Mouse (Mus musculus) heart, postnatal 0 days (tissue): ENCODE measurements around the gene Mast4. TPM values are rescaled to one million over a fixed set of nuclear protein-coding genes. Genes with fewer than 3 reads are reported as not detected.
A peak's percentile ranks its signal among the peaks of the same experiment; 100 is the strongest.

Experiments
- ATAC-seq: fragments of 200-750 bp; cut with Nextera tagmentation; 2 replicates; pipeline ENCODE4 v1.8.0; 2017; ENCODE audit warnings: low read depth, moderate number of reproducible peaks, moderate library complexity; ENCODE audit not compliant: insufficient read depth
- DNase-seq: peaks from one replicate; pipeline ENCODE4 v3.0.0-alpha.2; 2016; ENCODE audit warnings: low spot score
- H3K27ac ChIP-seq: fragments of 300-500 bp; sonication (generic); 2 replicates; pipeline ENCODE4 v1.5.1; 2014; ENCODE audit warnings: low read depth, mild to moderate bottlenecking
- H3K27me3 ChIP-seq: fragments of 300-500 bp; sonication (generic); 2 replicates; pipeline ENCODE4 v1.6.1; 2014; ENCODE audit warnings: low read length, mixed read lengths; ENCODE audit not compliant: control insufficient read depth, insufficient read depth
- H3K36me3 ChIP-seq: fragments of 300-500 bp; sonication (generic); replicated peaks from 2 replicates; pipeline ENCODE4 v1.6.1; 2014; ENCODE audit warnings: low read length, mixed read lengths; ENCODE audit not compliant: control insufficient read depth, insufficient read depth
- H3K4me1 ChIP-seq: fragments of 300-500 bp; sonication (generic); 2 replicates; pipeline ENCODE4 v1.6.1; 2014; ENCODE audit warnings: antibody characterized with exemption; ENCODE audit not compliant: control insufficient read depth, insufficient read depth
- H3K4me2 ChIP-seq: fragments of 300-500 bp; sonication (generic); 2 replicates; pipeline ENCODE4 v1.6.1; 2014; ENCODE audit warnings: low read depth, mild to moderate bottlenecking, low read length, moderate library complexity
- H3K4me3 ChIP-seq: fragments of 300-500 bp; sonication (generic); 2 replicates; pipeline ENCODE4 v1.5.1; 2014; ENCODE audit warnings: low read depth, low read length
- H3K9ac ChIP-seq: fragments of 300-500 bp; sonication (generic); replicated peaks from 2 replicates; pipeline ENCODE4 v1.6.1; 2014; ENCODE audit warnings: low read depth, low read length, mixed read lengths
- H3K9me3 ChIP-seq: fragments of 300-500 bp; sonication (generic); replicated peaks from 2 replicates; pipeline ENCODE4 v1.6.1; 2016; ENCODE audit warnings: low read length; ENCODE audit not compliant: control insufficient read depth
- CTCF ChIP-seq: IDR thresholded peaks from 2 replicates; pipeline ENCODE4 v1.5.1; 2016; ENCODE audit warnings: antibody characterized with exemption, control low read depth, low read depth
- EP300 ChIP-seq: IDR thresholded peaks from 2 replicates; pipeline ENCODE4 v1.6.1; 2016; ENCODE audit warnings: antibody characterized with exemption, low read depth
- WGBS: fragments of 180-500 bp; shearing (Covaris S2); extraction: QIAGEN DNeasy Blood & Tissue Kit; methylation state at CpG from one replicate; pipeline ENCODE4 v1.1.7; 2014; 5-methylcytosine and 5-hydroxymethylcytosine counted together
- polyA plus RNA-seq: library from polyadenylated mRNA; unstranded; fragments of >200 nt; fragmentation: Nextera tagmentation; extraction: Ambion mirVana; gene quantifications from 2 replicates; pipeline ENCODE4 v1.2.1, GENCODE M21; 2015
- total RNA-seq: library from RNA; depleted of rRNA; stranded (reverse); fragments of >200 nt; gene quantifications from 2 replicates; pipeline ENCODE4 v1.2.3, GENCODE M21; 2014; ENCODE audit warnings: low replicate concordance

Gene Mast4
- total and polyA plus RNA-seq, 2 experiments from 2014 or later: 26.7 to 35.5 TPM

DNA sequence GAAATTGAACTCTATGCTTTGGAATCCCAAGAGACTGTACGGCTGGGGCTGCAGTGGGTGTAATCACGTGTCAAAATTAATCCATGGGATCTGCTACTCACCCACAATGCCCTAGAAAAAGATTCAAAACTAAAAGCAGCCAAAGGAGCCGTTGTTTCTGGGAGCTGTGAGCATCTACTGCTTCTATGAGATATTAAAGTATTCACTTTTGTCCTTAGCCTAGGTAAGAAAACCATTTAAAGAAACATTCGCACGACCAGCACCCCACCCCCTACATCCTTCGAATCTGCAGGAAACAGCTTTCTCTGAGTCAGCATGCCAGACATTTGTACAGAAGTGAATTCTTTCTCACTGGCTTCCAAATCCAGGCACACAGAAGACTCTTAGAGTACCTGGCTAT, 122.3 kb downstream of the Mast4 start:
- DNase-seq: peak; percentile 49
- no peak for TF ChIP-seq EP300
- no peak for TF ChIP-seq CTCF
- Histone ChIP-seq H3K27me3 (no peaks in the 10 kb centered on the region), H3K4me2 (peak overlapping the region; percentile 13; the same call in 1 of the 2 replicates), H3K9me3 (no peaks in the 10 kb centered on the region), H3K27ac (peak overlapping the region; percentile 64), H3K4me3 (no peak overlapping the region), H3K9ac (no peak overlapping the region), H3K4me1 (peaks cover 5% of the 10 kb centered on the region; the same call in 1 of the 2 replicates), H3K36me3 (no peaks in the 10 kb centered on the region)
- peak; percentile 14; the same call in 1 of the 2 replicates for ATAC-seq
- WGBS: 45% methylated on average over 6 of the region's 6 CpGs

DNA sequence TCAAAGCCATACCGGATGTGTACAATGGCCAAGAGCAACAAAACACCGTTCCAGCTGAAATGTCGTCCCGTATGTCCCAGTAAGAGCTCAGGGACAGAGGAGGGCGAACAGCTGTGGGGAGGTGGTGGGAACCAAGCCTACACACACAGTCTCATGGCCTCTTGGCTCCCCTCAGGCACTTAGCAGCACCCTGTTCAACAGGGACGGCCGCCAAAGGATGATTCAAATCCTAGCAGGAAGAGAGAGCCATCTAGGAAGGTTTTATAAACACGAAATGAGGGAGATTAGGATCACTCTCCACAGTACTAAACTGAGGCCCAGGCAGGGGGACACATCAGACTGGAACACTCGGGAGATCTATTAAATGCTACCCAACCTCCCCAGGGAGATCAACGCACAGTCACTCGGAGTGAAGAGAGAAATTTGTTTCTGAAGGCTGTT, 122.8 kb downstream of the Mast4 start:
- Histone ChIP-seq H3K9ac (no peak overlapping the region), H3K27ac (peak overlapping the region; percentile 64), H3K4me1 (peaks cover 5% of the 10 kb centered on the region; the same call in 1 of the 2 replicates), H3K27me3 (no peaks in the 10 kb centered on the region), H3K36me3 (no peaks in the 10 kb centered on the region), H3K4me2 (peak overlapping the region; percentile 13), H3K9me3 (no peaks in the 10 kb centered on the region), H3K4me3 (no peak overlapping the region)
- DNase-seq (peak; percentile 57), ATAC-seq (peak; percentile 91)
- no peak; the same call in 1 of the 2 replicates for TF ChIP-seq EP300
- no peak for TF ChIP-seq CTCF
- 54% methylated on average over 11 of the region's 11 CpGs for WGBS

DNA sequence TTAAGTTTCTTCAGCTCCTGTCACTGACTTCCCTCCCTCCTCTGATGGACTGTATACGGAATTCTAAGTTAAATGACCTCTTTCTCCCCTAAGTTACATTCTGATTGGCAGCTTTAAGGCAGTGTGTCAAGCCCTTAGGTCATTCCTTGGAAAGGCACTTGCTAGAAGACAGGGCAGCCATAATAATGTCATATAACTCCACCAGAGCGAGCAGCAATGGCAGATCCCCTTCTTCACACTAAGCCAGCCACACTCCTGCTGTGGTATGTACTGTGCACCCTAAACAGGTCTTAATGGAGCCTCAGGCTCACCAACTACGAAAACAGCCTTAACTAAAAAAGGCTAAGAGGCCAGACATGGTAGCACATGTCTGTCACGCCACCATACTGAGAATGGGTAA, 123.6 kb downstream of the Mast4 start:
- no peaks in the 10 kb centered on the region for H3K9me3 ChIP-seq
- H3K4me2 ChIP-seq: no peak overlapping the region
- no peaks in the 10 kb centered on the region for H3K36me3 ChIP-seq
- TF ChIP-seq EP300 (no peak), CTCF (no peak)
- H3K9ac ChIP-seq: no peak overlapping the region
- H3K27ac ChIP-seq: peak overlapping the region; percentile 64; the same call in 1 of the 2 replicates
- no peak for ATAC-seq
- no peak overlapping the region for H3K4me3 ChIP-seq
- peaks cover 5% of the 10 kb centered on the region; the same call in 1 of the 2 replicates for H3K4me1 ChIP-seq
- peak; percentile 4 for DNase-seq
- H3K27me3 ChIP-seq: no peaks in the 10 kb centered on the region
- 79% methylated on average over 4 of the region's 4 CpGs for WGBS

DNA sequence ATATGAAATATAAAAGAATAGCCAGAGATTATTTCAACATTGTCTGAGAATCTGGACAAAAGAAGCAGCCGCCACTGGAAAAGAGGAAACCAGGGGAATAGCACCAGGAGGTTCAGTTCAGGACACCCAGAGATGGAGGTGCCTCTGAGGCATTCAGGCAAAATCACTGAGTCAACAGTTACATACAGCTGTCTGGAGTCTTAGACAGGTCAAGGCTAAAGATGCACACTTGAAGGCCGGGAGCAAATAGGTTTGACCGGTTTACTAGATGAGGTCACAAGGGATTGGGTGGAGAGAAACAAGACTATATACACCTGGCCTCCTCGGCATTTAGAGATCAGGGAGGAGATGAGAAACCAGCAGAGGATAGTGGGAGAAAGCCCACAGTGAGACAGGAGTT, 127.1 kb downstream of the Mast4 start:
- H3K36me3 ChIP-seq: no peaks in the 10 kb centered on the region
- peaks cover 5% of the 10 kb centered on the region; the same call in 1 of the 2 replicates for H3K4me1 ChIP-seq
- H3K9ac ChIP-seq: no peak overlapping the region
- no peaks in the 10 kb centered on the region for H3K9me3 ChIP-seq
- no peak overlapping the region for H3K27ac ChIP-seq
- H3K4me2 ChIP-seq: no peak overlapping the region
- no peaks in the 10 kb centered on the region for H3K27me3 ChIP-seq
- TF ChIP-seq CTCF: no peak
- no peak for ATAC-seq
- WGBS: 82% methylated on average over 4 of the region's 4 CpGs
- no peak overlapping the region for H3K4me3 ChIP-seq
- no peak for DNase-seq

DNA sequence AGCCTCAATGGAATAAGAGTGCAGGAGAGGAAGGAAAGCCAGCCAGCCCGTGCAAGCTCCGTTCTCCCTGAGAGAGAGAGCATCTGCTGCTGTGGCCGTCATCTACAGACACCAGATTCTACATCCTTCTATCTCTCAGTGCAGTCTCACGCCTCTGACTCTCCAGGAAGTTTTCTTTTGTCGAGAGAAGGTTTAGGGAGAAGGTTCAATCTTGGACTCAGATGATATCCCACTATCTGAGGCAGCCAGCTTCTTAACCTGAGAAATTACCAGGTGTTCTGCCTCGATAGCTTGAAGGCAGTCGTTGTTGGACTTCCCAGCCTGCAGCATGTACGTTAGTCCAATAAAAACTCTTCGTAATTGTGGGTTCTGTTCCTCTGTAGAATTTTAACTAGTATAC, 127.7 kb downstream of the Mast4 start:
- Histone ChIP-seq H3K4me1 (peaks cover 4% of the 10 kb centered on the region; the same call in 1 of the 2 replicates), H3K9me3 (no peaks in the 10 kb centered on the region), H3K27me3 (no peaks in the 10 kb centered on the region), H3K36me3 (no peaks in the 10 kb centered on the region), H3K4me3 (no peak overlapping the region), H3K27ac (peak overlapping the region; percentile 30; the same call in 1 of the 2 replicates), H3K9ac (no peak overlapping the region), H3K4me2 (no peak overlapping the region)
- WGBS: 71% methylated on average over 9 of the region's 9 CpGs
- ATAC-seq (no peak), DNase-seq (no peak)
- TF ChIP-seq EP300: no peak
- TF ChIP-seq CTCF: no peak

DNA sequence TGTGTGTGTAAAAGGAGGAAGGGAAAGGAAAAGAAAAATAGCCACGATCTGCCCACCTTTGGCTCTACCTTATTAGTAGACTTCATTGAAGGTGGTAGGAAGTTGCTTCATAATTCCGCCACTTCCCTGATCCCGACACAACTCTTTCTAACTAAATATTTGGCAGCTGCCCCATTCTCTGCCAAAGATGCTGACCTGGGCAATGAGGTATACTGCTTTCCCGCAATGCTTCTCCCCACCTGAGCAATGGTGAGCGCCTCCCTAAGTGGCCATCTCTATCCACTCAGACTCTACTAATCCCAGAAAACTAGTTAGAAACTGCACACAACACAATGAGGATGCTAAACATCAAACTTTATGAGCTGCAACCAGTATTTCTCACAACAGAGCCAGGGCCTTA, 129.1 kb downstream of the Mast4 start:
- 82% methylated on average over 5 of the region's 5 CpGs for WGBS
- DNase-seq (no peak), ATAC-seq (no peak)
- Histone ChIP-seq H3K27me3 (no peaks in the 10 kb centered on the region), H3K4me3 (no peak overlapping the region), H3K9ac (no peak overlapping the region), H3K4me2 (no peak overlapping the region), H3K27ac (no peak overlapping the region), H3K9me3 (no peaks in the 10 kb centered on the region), H3K4me1 (no peaks in the 10 kb centered on the region), H3K36me3 (no peaks in the 10 kb centered on the region)
- TF ChIP-seq EP300: no peak
- TF ChIP-seq CTCF: no peak
